Mouse (Mus musculus): ENCODE data around the gene Sec14l2. TPM values are rescaled to one million over a fixed set of nuclear protein-coding genes. Genes with fewer than 3 reads are reported as not detected.
A peak's percentile ranks its signal among the peaks of the same experiment; 100 is the strongest.

Sec14l2 gene
- total RNA-seq, 2 experiments from 2014 or later, result 0.72 to 0.87 TPM

DNA sequence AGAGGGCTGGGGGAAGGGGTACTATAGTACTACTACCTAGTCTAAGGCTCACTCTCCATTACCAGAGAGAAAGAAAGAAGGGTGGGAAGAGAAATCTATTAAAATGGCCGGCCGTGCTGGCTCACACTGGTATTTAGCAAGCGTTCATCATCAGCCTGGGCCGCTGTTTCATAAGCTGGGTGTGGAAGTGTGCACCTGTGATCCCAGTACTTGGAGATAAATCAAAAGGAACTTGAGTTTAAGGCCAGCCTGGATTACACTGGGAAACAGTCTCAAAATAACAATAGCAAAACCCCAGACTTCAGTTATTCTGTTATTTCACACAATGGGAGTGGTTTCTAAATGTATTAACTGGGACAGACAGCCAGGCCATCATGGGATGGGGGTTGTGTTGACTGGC lies 60.7 kb downstream of the Sec14l2 start:
- ATAC-seq (replicated peaks; ENCODE audit: poor library complexity), result no peak

DNA sequence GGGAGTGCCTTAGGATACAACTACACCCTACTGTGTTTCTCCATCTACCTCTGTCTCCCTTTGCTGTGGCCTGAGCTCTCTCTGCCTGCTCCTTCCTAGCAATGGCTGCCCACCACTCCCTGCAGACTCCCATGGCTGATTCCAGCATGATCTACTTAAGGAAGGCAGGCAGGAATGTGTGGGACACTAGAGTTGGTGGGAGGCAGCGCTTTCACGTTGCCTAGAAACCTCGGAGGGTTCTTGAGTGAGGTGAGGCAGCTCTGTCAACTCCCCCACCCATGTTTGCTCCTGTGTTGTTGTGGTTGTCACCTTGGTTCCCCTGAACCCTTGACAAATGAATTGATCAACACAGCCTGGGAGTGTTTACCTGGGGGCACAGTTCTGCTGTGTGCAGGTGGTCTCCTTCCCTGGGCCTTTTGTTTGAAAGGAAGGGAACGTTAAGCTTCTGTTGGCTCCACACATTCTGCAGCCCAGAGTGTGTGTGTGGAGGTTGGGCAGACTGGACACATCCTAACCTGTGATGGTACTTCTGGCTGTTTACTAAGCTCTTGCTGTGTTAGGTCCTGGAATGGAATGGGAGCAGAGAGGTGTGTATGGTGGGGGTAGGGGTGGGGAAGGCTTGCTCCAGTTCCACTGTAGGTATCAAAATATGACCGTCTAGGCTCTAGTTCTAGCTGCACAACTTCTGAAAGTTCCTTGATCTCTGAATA lies 62.2 kb downstream of the Sec14l2 start:
- ATAC-seq (replicated peaks; ENCODE audit: poor library complexity), result no peak

DNA sequence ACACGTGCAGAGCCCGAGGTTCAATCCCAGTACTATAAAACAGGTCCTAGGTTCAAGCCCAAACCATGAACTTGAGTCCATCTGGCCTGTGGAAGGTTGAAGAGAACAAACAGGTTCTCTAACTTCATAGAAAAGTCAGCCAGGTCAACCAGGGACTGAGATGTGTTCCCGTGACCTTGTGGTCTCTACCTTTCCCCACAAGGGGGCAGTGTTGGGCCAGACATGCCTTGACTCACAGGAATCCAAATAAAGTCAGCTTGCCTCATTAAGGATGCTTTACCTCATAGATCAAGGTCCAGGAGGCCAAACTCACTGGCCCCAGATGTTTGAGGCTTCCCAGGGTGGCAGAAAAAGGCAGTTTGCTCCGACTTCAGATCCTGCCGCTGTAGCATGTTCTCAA lies 69.6 kb downstream of the Sec14l2 start:
- peak; percentile 90 for ATAC-seq (replicated peaks; ENCODE audit: poor library complexity)

DNA sequence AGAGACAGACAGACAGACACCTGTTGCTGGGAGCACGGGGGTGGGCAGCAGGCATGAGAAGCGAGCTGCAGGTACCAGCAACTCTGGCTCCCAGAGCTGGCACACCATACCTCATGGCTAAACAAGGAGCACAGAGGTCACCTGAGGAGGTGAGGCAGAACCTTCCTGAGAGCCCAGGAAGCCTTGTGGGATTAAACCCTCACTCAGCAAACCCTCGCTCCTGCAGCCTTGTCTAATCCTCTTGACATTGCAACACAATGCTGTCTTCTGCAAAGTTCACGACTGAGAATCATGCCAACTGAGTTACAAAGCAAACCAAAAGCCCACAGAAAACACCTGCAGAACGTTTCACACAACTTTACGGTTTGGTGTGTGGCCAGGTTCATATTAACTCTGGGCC lies 74.8 kb downstream of the Sec14l2 start:
- no peak for ATAC-seq (replicated peaks; ENCODE audit: poor library complexity)

DNA sequence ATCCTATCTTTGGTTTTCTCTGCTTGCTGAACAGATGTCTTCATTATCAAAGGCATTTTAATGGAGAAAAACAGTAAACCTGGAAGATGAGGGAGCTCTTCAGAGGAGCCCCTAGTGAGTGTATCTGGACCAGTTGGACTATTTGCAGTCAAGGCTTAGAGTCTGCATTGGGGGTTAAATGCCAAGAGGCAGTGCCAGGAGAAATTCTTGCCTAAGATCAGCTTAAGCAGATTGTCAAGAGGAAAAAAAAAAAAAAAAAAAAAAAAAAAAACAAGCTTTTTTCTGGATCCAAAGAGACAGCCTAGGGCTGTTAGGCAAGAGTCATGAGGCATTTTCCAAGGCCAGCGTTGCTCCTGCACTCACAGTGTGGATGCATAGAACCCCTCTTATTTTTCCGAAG lies 75.4 kb downstream of the Sec14l2 start:
- no peak for ATAC-seq (replicated peaks; ENCODE audit: poor library complexity)

Other genes with a start within 250 kb of the Sec14l2 start
- gene 4921536K21Rik, start 228.3 kb downstream of the Sec14l2 start, total RNA-seq (2015), result not detected in 2 replicates
- not detected in 2 replicates for gene 4921536K21Rik, start 228.3 kb downstream of the Sec14l2 start, total RNA-seq (2017)
- gene Dusp18, start 228.2 kb downstream of the Sec14l2 start, total RNA-seq (2015), result 0.78 and 1.2 TPM in 2 replicates
- 0.17 and 0.51 TPM in 2 replicates for gene Dusp18, start 228.2 kb downstream of the Sec14l2 start, total RNA-seq (2017)
- gene Slc35e4, start 208.8 kb downstream of the Sec14l2 start, total RNA-seq (2015), result 0.94 and 2.5 TPM in 2 replicates
- gene Slc35e4, start 208.8 kb downstream of the Sec14l2 start, total RNA-seq (2017), result 1.5 and 3.0 TPM in 2 replicates
- gene Tcn2, start 191.3 kb downstream of the Sec14l2 start, total RNA-seq (2015), result 87.8 and 102 TPM in 2 replicates
- gene Tcn2, start 191.3 kb downstream of the Sec14l2 start, total RNA-seq (2017), result 40.8 and 50.5 TPM in 2 replicates
- gene Pes1, start 159.4 kb downstream of the Sec14l2 start, total RNA-seq (2015), result 67.7 and 87.4 TPM in 2 replicates
- 168 and 183 TPM in 2 replicates for gene Pes1, start 159.4 kb downstream of the Sec14l2 start, total RNA-seq (2017)
- gene 4930556J24Rik, start 146.6 kb downstream of the Sec14l2 start, total RNA-seq (2015), result not detected in 2 replicates
- not detected in 2 replicates for gene 4930556J24Rik, start 146.6 kb downstream of the Sec14l2 start, total RNA-seq (2017)
- gene Gal3st1, start 139.8 kb downstream of the Sec14l2 start, total RNA-seq (2015), result 0.37 TPM in 1 of 2 replicates, not detected in the other
- gene Gal3st1, start 139.8 kb downstream of the Sec14l2 start, total RNA-seq (2017), result 0.30 and 0.75 TPM in 2 replicates
- not detected in 2 replicates for gene Sec14l4, start 92.0 kb downstream of the Sec14l2 start, total RNA-seq (2015)
- gene Sec14l4, start 92.0 kb downstream of the Sec14l2 start, total RNA-seq (2017), result not detected in 2 replicates
- not detected in 2 replicates for gene Sec14l3, start 58.6 kb downstream of the Sec14l2 start, total RNA-seq (2015)
- not detected in 2 replicates for gene Sec14l3, start 58.6 kb downstream of the Sec14l2 start, total RNA-seq (2017)
- gene Mtfp1, start 28.0 kb downstream of the Sec14l2 start, total RNA-seq (2015), result 9.7 and 12.0 TPM in 2 replicates
- 9.2 and 12.0 TPM in 2 replicates for gene Mtfp1, start 28.0 kb downstream of the Sec14l2 start, total RNA-seq (2017)
- gene Rnf215, start 11.8 kb upstream of the Sec14l2 start, total RNA-seq (2015), result 2.5 and 4.7 TPM in 2 replicates
- gene Rnf215, start 11.8 kb upstream of the Sec14l2 start, total RNA-seq (2017), result 5.9 and 8.8 TPM in 2 replicates
- gene Ccdc157, start 36.9 kb upstream of the Sec14l2 start, total RNA-seq (2015), result 0.44 and 0.54 TPM in 2 replicates
- gene Ccdc157, start 36.9 kb upstream of the Sec14l2 start, total RNA-seq (2017), result 0.67 and 0.95 TPM in 2 replicates
- 64.8 and 65.7 TPM in 2 replicates for gene Sf3a1, start 36.9 kb upstream of the Sec14l2 start, total RNA-seq (2015)
- 35.3 and 40.0 TPM in 2 replicates for gene Sf3a1, start 36.9 kb upstream of the Sec14l2 start, total RNA-seq (2017)
- gene Tbc1d10a, start 63.4 kb upstream of the Sec14l2 start, total RNA-seq (2015), result 1.9 and 2.7 TPM in 2 replicates
- gene Tbc1d10a, start 63.4 kb upstream of the Sec14l2 start, total RNA-seq (2017), result 4.3 and 8.0 TPM in 2 replicates
- gene Castor1, start 94.8 kb upstream of the Sec14l2 start, total RNA-seq (2015), result 0.59 and 0.61 TPM in 2 replicates
- gene Castor1, start 94.8 kb upstream of the Sec14l2 start, total RNA-seq (2017), result 0.42 and 0.47 TPM in 2 replicates
- gene Osm, start 113.0 kb upstream of the Sec14l2 start, total RNA-seq (2015), result 11.4 and 20.2 TPM in 2 replicates
- 8.4 and 26.8 TPM in 2 replicates for gene Osm, start 113.0 kb upstream of the Sec14l2 start, total RNA-seq (2017)
- 0.12 and 1.4 TPM in 2 replicates for gene Lif, start 134.1 kb upstream of the Sec14l2 start, total RNA-seq (2015)
- gene Lif, start 134.1 kb upstream of the Sec14l2 start, total RNA-seq (2017), result 0.20 and 0.37 TPM in 2 replicates